Mouse (Mus musculus) adrenal gland, adult (tissue): ENCODE measurements around the gene Dctn1.

Experiments
- DNase-seq, 2 experiments: peaks; one replicate each; pipeline ENCODE4 v3.0.0; 2022 to 2023; ENCODE audit warnings: low spot score in 1 of 2; ENCODE audit not compliant: inconsistent age in 2 of 2

The Dctn1 gene

DNA sequence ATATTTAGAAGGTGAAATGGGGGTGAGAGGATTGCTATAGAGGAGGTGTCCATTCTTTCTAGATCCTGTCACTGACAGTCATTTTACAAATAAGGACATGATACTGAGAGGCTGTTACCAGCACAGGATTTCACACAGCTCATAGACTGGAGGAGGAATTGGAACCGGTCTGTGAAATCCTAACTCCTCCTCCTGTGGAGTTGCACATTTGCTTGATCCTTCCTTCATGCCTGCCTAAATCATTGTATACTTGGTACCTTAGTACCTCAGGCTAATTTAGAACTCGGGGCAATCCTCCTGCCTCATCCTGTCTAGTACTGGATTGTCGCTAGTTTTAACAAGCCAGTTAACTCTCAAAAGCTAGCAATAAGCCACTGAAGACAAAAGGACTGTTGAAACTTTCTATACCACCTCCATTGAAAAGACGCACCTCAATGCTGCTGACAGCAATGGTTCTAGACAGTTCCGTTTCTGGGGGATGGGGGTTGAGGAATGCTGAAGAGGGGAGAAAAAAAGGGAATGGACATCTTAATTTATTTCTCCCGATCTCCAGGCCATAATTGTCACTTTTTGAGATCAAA, 604 bp upstream of the Dctn1 start:
- no peak for DNase-seq

DNA sequence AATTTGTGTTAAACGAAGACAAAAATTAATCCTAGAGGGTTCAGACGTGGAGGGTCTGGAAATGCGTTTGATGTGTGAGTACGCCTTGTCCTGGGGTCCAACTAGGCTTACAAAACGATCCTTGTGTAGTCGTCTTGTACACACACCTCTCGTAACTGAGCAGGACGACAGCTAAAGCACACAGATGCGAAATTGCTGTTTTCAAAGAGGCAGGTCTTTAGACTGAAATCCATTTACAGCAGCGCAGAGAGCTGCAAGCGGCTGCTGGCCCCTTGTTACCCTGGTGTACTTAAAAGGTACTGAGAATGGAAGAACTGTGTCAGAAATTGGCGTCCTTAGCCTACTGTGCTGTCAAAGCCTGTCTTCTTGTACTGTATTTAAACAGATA, 517 bp downstream of the Dctn1 start:
- no peak for DNase-seq

DNA sequence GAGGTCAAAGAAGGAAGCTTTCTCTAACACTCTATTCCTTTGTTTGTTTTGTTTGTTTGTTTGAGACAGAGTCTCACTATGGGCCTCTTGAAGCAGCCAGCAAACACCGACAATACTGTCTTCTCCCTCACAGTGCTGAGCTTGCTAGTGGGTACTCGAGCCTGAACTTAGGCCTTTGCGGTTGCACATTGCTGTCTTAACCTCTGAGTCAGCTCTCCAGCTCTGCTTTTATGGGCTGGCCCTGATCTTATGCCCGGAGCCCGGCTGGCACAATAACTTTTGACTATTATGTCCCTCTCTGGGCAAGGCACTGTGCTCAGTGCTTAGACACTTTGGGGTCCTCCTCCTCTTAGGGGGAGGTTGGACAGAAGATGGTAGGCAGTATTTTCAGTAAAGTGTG, 4.2 kb downstream of the Dctn1 start:
- peak; percentile 74 to 79 for DNase-seq

DNA sequence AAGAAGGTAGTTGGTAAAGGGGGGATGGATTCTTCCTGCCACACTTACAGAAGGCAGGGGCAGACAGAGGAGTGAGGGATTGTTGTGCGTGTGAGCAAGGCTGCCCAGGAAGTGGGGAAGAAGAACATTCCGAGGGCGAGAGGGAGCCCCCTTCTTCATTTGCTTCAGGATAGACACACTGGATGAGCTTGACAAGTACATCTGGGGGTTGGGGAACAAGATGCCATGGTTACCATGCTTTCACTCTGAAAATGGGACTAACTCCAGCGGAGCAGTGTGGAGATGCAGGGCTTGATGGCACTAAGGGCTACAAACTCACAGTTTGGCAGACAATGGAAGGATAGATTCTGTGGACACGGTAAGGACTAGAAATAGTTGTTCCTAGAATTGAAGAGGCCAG, 5.3 kb downstream of the Dctn1 start:
- DNase-seq: no peak

DNA sequence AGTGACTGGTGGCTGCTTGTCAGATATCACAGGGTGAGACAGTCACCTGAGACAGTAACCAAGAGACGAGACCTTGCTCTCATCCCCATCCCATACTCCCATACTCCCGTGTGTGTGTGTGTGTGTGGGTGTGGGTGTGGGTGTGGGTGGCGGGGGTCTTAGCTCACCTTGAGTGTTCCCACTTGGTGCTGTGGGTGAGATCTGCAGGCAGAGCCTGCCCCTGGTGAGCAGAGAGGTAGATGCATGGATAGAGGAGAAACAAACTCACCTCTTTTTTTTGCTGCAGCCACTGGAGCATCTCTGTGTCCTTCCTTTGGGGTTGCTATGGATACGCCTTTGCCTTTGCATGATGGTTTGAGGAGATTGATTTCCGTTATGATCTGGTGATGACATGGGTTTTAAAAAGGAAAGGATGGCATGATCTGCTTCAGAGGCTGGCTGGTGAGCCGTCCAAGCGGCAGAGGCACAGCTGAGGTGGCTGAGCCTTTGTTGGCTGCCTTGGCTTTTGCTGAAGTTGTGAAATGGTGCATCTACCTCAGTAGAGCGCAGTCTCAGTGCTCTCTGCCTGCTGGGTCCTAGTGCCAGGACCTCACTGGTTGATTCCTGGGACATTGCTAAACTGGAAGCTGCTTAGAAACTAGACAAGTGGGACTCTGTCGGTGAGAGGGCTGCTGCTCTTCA, 6.7 kb downstream of the Dctn1 start:
- DNase-seq: no peak

DNA sequence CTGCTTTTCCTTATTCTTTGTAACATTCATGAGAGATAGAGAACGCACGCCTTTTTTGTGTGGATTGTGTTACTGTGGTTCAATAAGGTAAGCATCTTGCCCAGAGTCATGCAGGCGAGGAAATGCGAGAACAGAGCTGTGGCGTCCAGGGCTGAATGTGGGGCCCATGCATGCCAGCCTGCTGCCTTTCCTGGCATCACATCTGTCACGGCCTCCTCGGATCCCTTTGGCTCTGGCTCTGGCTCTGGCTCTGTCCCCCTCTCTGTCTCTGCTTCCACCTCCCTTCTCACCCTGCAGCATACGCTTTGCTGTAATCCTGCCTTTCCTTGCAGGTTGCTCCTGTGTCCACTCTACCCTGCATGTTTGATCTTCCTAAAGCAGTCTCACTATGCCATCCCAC, 10.3 kb downstream of the Dctn1 start:
- no peak for DNase-seq

DNA sequence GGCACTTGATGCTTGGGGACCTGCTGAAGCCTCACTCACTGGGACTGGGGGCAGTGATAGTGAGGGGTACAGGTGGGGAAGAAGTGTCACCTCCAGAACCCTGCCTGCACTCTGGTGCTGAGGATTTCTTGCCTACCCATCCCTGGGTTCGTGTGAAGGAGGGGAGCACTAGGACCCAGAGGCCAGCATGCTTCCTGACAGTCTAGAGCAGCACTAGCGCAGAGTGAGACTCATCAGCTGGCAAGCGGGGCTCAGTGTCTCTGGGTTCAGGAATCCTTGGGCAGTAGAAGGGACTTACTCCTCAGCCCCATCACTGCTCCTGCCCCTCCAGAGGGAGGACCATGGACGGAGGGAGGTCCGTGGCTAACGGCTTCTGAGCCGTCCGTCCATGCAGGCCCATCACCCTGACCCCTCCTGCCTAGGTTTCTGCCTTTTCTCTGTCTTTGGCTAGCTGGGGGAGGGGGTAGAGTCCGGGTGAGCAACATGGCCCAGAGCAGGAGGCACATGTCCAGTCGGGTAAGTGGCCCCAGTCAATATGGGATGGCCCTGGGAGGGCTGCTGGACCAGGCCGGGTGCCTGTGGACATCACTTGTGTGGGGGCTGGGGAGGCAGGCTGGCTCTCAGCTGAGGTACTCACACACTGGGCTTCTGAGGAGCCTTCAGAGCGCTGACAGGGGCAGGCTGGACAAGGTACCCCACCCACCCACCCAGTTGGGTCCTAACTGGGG, 13.8 kb downstream of the Dctn1 start:
- peak; percentile 65 to 81 for DNase-seq

DNA sequence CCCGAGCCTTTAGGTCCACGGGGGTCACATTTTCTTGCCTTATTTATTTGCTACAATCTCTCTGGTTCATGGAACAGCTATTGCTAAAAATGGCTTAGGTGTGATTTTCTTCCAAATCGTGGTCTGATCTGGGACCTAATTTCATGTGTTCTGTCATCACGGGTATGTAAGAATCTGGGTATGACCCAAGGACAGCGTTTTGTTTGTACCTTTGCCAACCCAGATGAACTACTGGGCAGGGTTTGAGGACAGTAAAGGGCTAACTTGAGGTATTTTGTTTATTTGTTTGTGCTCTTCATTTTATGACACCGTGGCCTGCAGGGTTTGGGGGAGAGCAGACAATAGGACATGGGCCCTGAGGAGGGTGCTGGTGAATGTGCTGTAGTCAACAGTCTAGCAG, 14.9 kb downstream of the Dctn1 start:
- DNase-seq: peak in 1 of 2 experiments; percentile 76

DNA sequence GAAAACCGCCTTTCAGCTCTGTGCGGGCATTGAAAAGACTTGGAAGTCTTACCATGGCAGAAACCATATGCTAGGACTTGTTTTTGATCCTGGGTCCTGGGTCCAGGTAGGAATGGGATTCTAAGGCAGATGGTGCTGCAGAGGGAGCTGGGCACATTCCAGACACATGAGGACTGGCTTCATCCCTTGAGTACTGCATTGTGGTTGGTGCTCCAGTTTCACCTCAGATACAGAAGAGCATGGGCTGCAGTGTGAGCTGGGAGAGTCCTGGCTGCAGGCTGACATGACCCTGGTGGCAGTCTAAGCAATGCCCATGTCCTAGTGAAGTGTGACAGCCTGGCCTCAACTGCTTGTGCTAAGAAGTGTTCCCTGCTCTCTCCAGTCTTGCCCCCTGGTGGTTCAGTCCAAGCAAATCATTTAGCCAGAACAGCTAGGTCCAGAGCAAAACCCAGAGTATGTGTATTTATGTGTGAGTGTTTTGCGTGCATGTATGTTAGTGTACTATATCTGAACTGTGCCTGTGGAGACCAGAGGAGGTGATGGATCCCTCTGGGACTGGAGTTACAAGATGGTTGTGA, 19.2 kb downstream of the Dctn1 start:
- no peak for DNase-seq

DNA sequence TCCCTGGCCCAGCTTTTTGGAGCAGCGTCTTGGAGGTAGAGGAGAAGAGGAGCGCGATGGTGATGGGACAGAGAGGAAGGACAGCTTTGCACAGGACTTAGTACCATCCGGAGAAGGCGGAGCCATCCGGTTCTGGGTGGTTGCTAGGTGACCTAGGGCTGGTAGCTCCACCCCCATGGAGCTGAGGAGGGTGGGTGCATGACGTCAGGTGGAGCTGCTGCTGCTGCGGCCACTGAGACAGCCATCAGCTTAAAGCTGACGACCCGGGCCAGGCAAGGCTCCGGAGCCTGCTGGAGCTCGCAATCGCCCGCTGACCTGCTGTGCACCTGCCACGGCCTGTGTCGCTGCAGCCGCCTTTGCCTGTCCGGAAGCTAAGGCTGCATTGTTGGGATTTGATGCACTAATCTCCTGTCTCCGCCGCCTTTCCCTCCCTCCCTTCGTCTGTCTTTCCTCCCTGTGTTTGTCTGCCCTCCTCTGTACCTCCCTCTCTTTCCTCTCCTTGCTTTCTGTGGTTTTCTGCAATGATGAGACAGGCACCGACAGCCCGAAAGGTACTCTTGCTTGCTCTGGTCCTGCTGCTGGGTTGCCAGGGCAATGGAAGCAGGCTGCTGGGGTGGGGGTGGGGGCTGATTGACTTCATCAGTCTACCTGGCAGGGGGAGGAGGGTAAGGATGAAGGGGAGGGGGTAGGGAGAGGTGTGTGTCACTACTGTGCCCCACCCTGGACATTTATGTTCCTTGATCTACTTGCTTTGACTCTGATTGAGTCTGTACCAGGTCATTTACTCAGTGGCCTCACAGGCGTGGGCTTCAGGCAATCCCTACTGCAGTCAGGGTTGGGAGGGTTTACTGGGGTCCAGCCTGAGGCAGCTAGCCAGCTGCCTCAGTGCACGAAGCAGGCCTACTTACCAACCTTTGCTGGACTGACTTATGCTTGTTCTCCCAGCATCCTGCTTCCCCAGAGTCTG, 20.5 kb downstream of the Dctn1 start:
- peak; percentile 74 to 78 for DNase-seq

DNA sequence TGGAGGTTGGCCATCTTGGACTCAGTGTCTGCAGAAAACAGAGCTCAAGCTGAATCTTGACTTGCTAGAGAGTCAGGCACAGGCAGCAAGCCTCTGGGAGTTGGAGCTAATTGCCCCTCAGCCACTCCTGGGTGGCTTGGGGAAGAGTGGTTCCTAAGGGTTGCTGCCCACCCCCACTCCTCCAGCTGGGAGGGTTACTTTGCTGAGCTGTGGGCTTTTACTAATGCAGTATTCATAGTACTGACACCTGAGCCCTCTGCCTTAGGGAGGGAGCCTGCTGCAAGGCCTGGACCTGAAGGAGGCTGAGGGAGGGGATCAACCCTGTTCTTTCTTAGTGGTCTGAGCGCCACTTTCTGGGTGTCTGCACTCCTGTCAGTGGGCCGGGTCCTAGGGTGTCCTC, 21.2 kb downstream of the Dctn1 start:
- DNase-seq: no peak

DNA sequence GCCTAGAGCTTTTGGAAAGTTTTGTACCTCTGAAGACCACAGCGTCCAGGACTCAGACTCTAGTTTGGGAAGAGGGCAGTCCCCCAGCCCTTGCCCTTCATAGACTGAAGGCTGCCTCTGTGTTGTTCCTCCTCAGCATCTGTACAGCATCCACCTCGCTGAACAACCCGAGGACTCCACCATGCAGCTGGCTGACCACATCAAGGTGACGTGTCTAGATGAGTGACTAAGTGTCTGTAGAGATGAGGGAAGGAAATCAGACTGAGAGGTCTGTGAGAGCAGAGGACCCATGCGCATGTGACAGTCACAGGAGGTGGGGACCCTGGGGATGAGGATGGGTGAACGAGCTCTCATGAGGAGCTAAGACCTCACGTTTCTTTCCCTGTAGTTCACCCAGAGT, 27.9 kb downstream of the Dctn1 start:
- no peak for DNase-seq

DNA sequence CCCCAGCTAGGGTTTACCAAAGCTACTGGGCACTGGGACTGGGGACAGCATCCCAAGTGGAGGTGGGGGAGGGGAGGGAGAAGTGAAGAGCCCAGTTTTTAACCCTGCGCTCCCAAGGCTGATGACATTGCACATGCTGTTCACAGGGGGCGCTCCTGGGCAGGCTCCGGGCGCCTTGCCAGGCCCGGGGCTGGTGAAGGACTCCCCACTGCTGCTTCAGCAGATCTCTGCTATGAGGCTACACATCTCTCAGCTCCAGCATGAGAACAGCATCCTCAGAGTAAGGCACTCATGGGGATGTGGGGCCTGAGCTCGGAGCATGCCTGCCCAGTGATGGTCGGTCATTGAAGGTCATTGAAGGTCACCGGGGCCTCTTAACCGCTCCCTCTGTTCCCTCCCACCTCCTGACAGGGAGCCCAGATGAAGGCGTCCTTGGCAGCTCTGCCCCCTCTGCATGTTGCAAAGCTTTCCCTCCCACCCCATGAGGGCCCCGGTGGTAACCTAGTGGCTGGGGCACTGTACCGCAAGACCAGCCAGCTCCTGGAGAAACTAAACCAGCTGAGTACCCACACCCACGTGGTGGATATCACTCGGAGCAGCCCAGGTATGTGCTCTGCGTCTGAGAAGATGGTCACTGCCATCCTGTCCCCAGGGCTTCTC, 31.8 kb downstream of the Dctn1 start:
- DNase-seq: peak; percentile 71 to 91

DNA sequence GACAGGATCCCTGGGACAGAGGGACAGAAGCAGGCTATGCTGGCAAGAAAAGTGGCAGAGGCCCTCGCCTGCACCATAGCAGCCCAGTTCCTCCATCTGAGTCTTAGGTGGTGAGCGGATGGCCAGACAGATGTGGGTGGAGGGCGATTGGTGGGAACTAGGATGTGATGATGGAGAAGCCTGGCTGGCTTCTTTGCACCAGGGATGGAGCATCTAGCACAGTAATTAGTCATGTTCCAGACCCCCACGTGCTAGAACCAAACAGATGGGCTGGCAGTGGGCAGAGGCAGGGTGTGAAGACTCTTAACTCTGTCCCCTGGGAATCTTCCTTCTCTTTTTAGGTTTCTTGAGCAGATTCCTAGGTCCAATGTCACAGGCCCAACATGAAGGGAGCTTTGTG, 37.6 kb downstream of the Dctn1 start:
- no peak for DNase-seq

DNA sequence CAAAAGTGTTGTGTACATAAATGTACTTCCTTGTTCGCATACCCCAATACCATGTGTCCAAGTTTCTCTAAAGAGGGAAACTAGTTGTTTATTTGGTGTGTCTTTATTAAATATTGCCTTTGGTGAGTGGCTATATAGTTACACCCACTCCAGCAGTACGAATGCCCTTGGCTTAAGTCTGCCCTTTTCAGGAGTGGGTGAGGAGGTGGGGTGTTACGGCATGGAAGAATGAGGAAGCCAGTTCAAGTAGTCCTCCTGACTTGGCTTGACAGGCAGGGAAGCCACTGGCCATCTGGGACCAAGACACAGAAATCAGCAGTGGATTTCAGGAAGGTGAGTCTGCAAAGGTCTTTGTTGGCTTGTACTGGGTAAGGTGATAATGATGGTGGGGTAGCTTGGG, 40.1 kb downstream of the Dctn1 start:
- DNase-seq: no peak

DNA sequence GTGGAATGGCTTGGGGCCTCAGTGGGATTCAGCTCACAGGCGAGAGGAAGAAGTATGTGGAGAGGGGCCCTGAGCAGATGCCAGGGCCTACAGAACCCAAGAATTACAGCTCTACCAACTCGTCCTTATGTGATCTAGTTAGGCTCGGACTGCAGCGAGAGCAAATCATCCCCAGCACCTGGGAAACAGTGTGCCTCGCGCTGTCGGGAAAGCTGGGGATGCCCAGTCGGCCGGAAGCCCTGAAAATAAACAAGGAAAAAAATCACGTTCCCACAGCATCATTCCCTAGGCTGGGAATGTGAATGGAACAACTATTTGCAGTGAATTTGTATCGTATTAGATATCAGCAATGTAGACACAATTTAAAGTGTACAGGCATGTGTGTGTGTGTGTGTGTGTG, 40.6 kb downstream of the Dctn1 start:
- DNase-seq: no peak

DNA sequence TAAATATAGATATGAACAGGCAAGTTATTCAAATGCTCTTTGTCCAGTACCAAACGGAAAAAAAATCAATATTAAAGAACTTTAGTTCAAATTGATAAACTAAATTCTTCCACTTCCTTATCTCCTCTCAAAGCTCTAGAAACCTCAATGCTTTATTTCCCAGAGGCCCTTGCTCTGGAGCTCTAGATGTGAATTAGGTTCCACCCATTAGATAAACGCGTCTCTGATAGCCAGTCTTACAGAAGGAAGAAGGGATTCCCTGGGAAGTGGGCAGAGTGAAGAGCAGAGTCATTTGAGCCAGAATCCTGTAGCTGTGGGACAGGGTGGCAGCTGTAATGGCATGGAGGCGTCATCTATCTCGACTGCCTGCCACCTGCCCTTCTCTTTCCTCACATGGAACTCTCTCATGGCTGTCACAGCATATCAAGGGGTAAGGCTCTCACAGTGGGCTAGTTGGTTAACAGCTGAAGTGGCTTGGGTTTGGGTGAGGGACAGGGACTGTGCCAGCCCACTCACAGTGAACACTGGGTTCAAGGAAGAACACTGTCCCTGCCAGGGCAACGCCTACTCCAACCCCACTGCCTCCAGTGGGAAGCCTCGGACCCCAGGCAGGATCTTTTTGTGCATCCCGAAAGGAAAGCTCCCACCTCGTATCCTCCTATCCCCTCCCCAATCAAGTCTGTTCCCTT, 41.8 kb downstream of the Dctn1 start:
- no peak for DNase-seq

DNA sequence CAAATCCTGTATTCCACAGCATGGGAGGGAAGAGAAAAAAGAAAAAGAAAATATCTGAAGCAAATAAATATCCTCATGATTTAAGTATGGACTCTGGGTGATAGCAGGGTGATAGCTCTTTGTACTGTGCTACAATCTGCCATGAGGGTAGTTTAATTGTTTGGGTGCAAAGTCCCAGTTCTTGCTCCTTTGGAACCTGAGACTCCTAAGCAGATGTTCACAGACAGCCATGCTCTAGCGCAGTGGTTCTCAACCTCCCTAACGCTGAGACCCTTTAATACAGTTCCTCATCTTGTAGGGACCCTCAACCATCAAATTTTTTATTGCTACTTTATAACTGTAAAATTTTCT, 42.3 kb downstream of the Dctn1 start:
- DNase-seq: no peak

DNA sequence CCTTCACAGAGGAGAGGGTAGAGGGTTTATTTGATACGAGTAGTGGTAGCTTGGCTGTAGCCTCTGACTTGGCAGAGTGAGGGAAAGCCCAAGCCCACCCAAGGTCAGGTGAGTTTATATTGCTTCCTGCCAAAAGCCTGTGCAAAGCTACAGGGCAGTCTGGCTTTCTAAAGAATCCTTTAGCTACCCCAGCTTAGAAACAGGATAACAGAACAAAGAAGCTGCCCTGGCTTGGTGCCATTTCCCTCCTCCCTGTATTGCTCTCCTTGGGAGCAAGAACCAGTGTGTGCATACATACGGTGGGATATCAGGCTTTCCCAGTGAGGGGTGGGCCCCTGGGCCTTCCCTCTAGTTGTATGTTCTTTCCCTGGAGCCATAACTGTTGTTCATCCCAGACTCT, 44.8 kb downstream of the Dctn1 start:
- DNase-seq: no peak

DNA sequence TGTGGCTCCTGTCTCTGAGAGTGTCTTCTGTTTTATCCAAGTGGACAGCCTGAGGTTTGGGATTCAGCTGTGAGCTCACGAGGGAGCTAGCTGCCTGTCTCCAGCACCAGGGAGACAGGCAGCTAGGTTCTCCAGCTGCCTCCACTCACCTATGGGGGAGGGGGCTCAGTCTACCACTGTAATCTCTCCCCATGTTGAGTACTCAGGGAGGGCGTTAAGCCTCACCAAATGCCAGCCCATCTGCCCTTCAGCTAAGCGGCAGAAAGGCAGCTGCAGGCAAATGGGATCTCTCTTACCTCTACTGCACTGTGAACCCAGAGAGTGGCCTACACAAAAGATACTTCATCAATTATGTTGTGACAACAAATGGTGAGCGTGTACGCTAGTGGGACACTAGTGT, 45.8 kb downstream of the Dctn1 start:
- DNase-seq: no peak
